Mouse (Mus musculus) brain, embryonic 14.5 days (tissue): ENCODE results near the gene Arfgef2.

Experiments used
- CTCF ChIP-seq: fragments of 200-500 bp; IDR thresholded peaks from 2 replicates; pipeline ENCODE4 v1.5.1; 2012; ENCODE audit warnings: inconsistent platforms, mild to moderate bottlenecking, moderate library complexity, borderline replicate concordance; ENCODE audit not compliant: insufficient read depth, insufficient read length; ENCODE audit errors: extremely low read depth
- POLR2A ChIP-seq: fragments of 200-500 bp; IDR thresholded peaks from 2 replicates; pipeline ENCODE4 v1.6.1; 2012; ENCODE audit warnings: mild to moderate bottlenecking, inconsistent platforms, borderline replicate concordance; ENCODE audit not compliant: poor library complexity, insufficient read depth, insufficient read length, severe bottlenecking; ENCODE audit errors: extremely low read depth

GRCm38 (mm10) chr2:166834091-166834490 is 28.7 kb downstream of the Arfgef2 start:
- no peak for TF ChIP-seq CTCF
- no peak for TF ChIP-seq POLR2A
